Mouse (Mus musculus): Measurements from ENCODE around the gene Ddx27.

DNA sequence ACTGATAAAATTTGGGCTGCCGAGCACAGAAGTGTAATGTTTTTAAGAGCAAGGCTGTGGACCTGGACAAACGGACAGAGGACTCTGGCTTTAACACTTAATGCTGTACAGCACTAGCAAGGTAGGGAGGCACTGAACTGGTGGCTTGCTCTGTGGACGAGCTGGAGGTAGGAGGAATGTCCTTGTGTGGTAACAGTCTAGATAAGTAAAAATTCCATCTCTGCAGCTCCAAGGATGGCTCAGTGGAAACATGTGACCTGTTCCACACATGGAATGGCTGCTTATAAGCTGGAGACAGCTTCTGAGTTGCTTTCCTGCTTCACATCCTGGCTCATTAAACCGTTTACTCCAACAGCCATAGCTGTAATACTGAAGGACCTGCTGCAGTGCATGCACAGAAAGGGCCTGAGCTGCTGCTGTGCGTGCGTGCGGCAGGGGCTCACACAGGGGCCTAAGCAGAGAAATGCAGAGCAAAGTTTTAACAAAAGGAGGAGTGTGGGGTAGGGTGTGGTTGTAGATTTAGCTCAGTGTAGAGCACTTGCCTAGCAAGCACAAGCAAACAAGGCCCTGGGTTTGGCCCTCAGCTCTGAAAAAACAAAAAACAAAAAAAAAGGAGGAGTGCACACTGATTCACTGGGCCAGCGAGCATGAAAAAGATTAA is 33.8 kb downstream of the Ddx27 start:
- TF ChIP-seq CTCF (IDR thresholded peaks at IDR 0.05; ENCODE audit: low read depth, low read length) (no peak), POLR2A (IDR thresholded peaks at IDR 0.05; ENCODE audit: extremely low read depth, insufficient read depth, low read length) (no peak)

All from liver, adult 2 months (tissue).